Mouse (Mus musculus) adrenal gland, postnatal 25 days (tissue): ENCODE data around the gene Cmtm5. TPM values are rescaled to one million over a fixed set of nuclear protein-coding genes. Genes with fewer than 3 reads are reported as not detected.

Experiments
- DNase-seq: peaks from one replicate; pipeline ENCODE4 v3.0.0; 2021; ENCODE audit warnings: mixed read lengths
- long read RNA-seq: library from polyadenylated mRNA; stranded (forward); transcript quantifications from one replicate; pipeline ENCODE4 v2.0.0, GENCODE M21; 2021
- total RNA-seq: library from RNA; stranded (reverse); gene quantifications from 2 replicates; pipeline ENCODE4 v1.2.3, GENCODE M21; 2021

Cmtm5 gene
- 0.49 and 1.2 TPM in 2 replicates for total RNA-seq
- long read RNA-seq: 0 reads

- no peak for DNase-seq
Measured at GRCm38 (mm10) chr14:54935904-54936830, at the start of gene Cmtm5. Gene Cmtm5 (plus strand): TSS chr14:54936261.

- DNase-seq: no peak
Measured at GRCm38 (mm10) chr14:54892200-54892599, 43.9 kb upstream of the Cmtm5 start, which contains the start of gene Pabpn1. Gene Pabpn1 (plus strand): TSS chr14:54892500.

GRCm38 (mm10) chr14:54893651-54894181 lies 42.3 kb upstream of the Cmtm5 start:
- peak; percentile 93 for DNase-seq

GRCm38 (mm10) chr14:54894296-54895151 lies 41.5 kb upstream of the Cmtm5 start:
- DNase-seq: peak; percentile 78

- no peak for DNase-seq
Measured at GRCm38 (mm10) chr14:54897445-54897844, 38.6 kb upstream of the Cmtm5 start.

GRCm38 (mm10) chr14:54900383-54900782 lies 35.7 kb upstream of the Cmtm5 start:
- peak; percentile 42 for DNase-seq

- DNase-seq: no peak
Measured at GRCm38 (mm10) chr14:54903641-54904040, 32.4 kb upstream of the Cmtm5 start.

- no peak for DNase-seq
Measured at GRCm38 (mm10) chr14:54908682-54909081, 27.4 kb upstream of the Cmtm5 start.

- DNase-seq: peak; percentile 23
Measured at GRCm38 (mm10) chr14:54912109-54912850, 23.8 kb upstream of the Cmtm5 start.

GRCm38 (mm10) chr14:54912886-54913285 lies 23.2 kb upstream of the Cmtm5 start, which contains the start of gene Slc22a17:
Gene Slc22a17 (minus strand): TSS chr14:54913132.
- DNase-seq: peak; percentile 68

GRCm38 (mm10) chr14:54913343-54913742 lies 22.7 kb upstream of the Cmtm5 start:
- DNase-seq: no peak

GRCm38 (mm10) chr14:54920076-54920685 lies 15.9 kb upstream of the Cmtm5 start:
- DNase-seq: no peak

GRCm38 (mm10) chr14:54924641-54925348 lies 11.3 kb upstream of the Cmtm5 start:
- DNase-seq: no peak

GRCm38 (mm10) chr14:54925349-54926342 lies 10.4 kb upstream of the Cmtm5 start, which contains the start of gene Efs:
Gene Efs (minus strand): TSS chr14:54926126.
- DNase-seq: peak; percentile 53

- DNase-seq: peak; percentile 33
Measured at GRCm38 (mm10) chr14:54926401-54927158, 9.5 kb upstream of the Cmtm5 start.

- no peak for DNase-seq
Measured at GRCm38 (mm10) chr14:54927296-54927695, 8.8 kb upstream of the Cmtm5 start.

- no peak for DNase-seq
Measured at GRCm38 (mm10) chr14:54929801-54930200, 6.3 kb upstream of the Cmtm5 start.

- DNase-seq: no peak
Measured at GRCm38 (mm10) chr14:54930431-54930830, 5.6 kb upstream of the Cmtm5 start.
